Mouse (Mus musculus) stomach, embryonic 16.5 days (tissue): Measurements from ENCODE around the gene Xiap. TPM values are rescaled to one million over a fixed set of nuclear protein-coding genes. Genes with fewer than 3 reads are reported as not detected.
A peak's percentile ranks its signal among the peaks of the same experiment; 100 is the strongest.

Source experiments
- ATAC-seq: fragments of 200-750 bp; cut with Nextera tagmentation; 2 replicates; pipeline ENCODE4 v1.8.0; 2017; ENCODE audit warnings: moderate number of reproducible peaks, moderate TSS enrichment; ENCODE audit not compliant: insufficient read depth, low FRiP score
- H3K27ac ChIP-seq: fragments of 300-500 bp; sonication (generic); 2 replicates; pipeline ENCODE4 v1.5.1; 2014; ENCODE audit warnings: low read length
- H3K27me3 ChIP-seq: fragments of 300-500 bp; sonication (generic); 2 replicates; pipeline ENCODE4 v1.6.1; 2014; ENCODE audit warnings: low read length, control low read depth, mixed read lengths; ENCODE audit not compliant: control insufficient read depth, insufficient read depth
- H3K36me3 ChIP-seq: fragments of 300-500 bp; sonication (generic); 2 replicates; pipeline ENCODE4 v1.6.1; 2014; ENCODE audit warnings: low read length; ENCODE audit not compliant: control insufficient read depth, insufficient read depth
- H3K4me1 ChIP-seq: fragments of 300-500 bp; sonication (generic); 2 replicates; pipeline ENCODE4 v1.6.1; 2014; ENCODE audit warnings: low read length, control low read depth, mixed read lengths; ENCODE audit not compliant: control insufficient read depth, insufficient read depth
- H3K4me2 ChIP-seq: fragments of 300-500 bp; sonication (generic); 2 replicates; pipeline ENCODE4 v1.6.1; 2014; ENCODE audit warnings: low read depth, low read length, mixed read lengths
- H3K4me3 ChIP-seq: fragments of 300-500 bp; sonication (generic); replicated peaks from 2 replicates; pipeline ENCODE4 v1.5.1; 2014; ENCODE audit warnings: mild to moderate bottlenecking, low read length
- H3K9ac ChIP-seq: fragments of 300-500 bp; sonication (generic); 2 replicates; pipeline ENCODE4 v1.6.1; 2014; ENCODE audit warnings: low read length
- H3K9me3 ChIP-seq: fragments of 300-500 bp; sonication (generic); replicated peaks from 2 replicates; pipeline ENCODE4 v1.6.1; 2016; ENCODE audit warnings: low read length, control low read depth; ENCODE audit not compliant: control insufficient read depth
- WGBS: fragments of 180-500 bp; shearing (Covaris S2); extraction: QIAGEN DNeasy Blood & Tissue Kit; methylation state at CpG from one replicate; pipeline ENCODE4 v1.1.7; 2014; 5-methylcytosine and 5-hydroxymethylcytosine counted together
- polyA plus RNA-seq: library from polyadenylated mRNA; unstranded; fragments of >200 nt; fragmentation: Nextera tagmentation; extraction: Ambion mirVana; gene quantifications from 2 replicates; pipeline ENCODE4 v1.2.1, GENCODE M21; 2015

Xiap gene
- polyA plus RNA-seq, 1 experiment from 2014 or later = 12.3 TPM

DNA sequence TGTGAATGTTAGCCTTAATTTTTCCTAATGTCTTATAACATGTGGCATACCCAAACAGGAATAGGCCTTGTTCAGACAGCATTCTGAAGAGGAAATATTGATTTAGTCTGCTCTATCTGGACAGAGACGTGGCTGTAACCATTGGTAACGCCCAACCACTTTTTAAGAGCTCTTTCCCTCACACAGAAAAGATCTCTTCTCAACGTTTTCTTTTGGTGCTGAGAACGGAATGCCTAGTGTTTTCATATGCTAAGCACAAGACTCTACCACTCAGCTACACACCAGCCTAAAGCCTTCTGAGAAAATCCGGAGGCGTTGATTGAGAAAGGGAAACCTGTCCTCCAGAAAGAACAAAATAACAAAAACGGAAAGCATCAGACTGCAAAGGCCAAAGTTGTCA is 25.6 kb upstream of the Xiap start:
- Histone ChIP-seq H3K27me3 (no peaks in the 10 kb centered on the region), H3K4me2 (no peak overlapping the region), H3K9me3 (no peaks in the 10 kb centered on the region), H3K4me3 (no peak overlapping the region), H3K36me3 (no peaks in the 10 kb centered on the region), H3K27ac (no peak overlapping the region), H3K9ac (no peak overlapping the region), H3K4me1 (no peaks in the 10 kb centered on the region)
- ATAC-seq = no peak
- 62% methylated on average over 7 of the region's 7 CpGs for WGBS

DNA sequence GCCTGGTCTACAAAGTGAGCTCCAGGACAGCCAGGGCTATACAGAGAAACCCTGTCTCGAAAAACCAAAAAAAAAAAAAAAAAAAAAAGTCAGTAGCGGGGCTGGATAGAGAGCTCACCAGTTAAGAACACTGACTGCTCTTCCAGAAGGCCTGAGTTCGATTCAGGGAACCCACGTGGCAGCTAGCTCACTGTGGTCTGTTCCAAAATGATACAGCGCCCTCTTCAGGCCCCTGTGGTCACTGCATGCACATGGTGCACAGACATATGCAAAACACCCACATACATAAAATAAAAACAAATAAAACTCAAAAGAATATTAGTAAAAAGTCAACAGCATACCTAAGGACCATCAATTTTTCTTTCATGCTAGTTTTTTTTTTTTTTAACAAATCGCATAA is 20.0 kb upstream of the Xiap start:
- no peak for ATAC-seq
- no peaks in the 10 kb centered on the region for H3K9me3 ChIP-seq
- no peak overlapping the region for H3K4me3 ChIP-seq
- WGBS = 80% methylated on average over 5 of the region's 6 CpGs
- H3K4me1 ChIP-seq = no peaks in the 10 kb centered on the region
- no peak overlapping the region for H3K27ac ChIP-seq
- H3K4me2 ChIP-seq = no peak overlapping the region
- no peaks in the 10 kb centered on the region for H3K36me3 ChIP-seq
- no peak overlapping the region for H3K9ac ChIP-seq
- no peaks in the 10 kb centered on the region for H3K27me3 ChIP-seq

DNA sequence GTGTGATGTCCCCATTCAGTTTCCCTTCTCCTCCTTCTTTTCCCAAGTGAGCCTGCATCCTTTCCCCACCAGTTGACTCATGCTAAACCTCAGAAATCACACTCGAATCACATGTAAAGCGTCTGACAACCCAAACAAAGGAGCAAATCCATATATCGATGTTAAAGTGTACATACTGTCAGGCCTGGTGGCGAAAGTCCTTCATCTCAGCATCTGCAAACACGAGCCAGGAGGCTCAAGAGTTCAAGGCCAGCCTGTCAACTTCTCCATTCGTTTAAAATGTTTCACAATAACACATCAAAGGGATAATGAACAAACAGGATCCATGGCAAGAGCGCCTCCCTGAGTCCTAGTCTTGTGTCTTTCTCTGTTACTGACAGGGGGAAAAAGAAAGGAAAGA is 14.5 kb upstream of the Xiap start:
- Histone ChIP-seq H3K27ac (no peak overlapping the region), H3K9me3 (no peaks in the 10 kb centered on the region), H3K9ac (no peak overlapping the region), H3K4me1 (no peaks in the 10 kb centered on the region), H3K4me3 (no peak overlapping the region), H3K36me3 (no peaks in the 10 kb centered on the region), H3K4me2 (no peak overlapping the region), H3K27me3 (no peaks in the 10 kb centered on the region)
- WGBS = 61% methylated on average over 7 of the region's 7 CpGs
- no peak for ATAC-seq

DNA sequence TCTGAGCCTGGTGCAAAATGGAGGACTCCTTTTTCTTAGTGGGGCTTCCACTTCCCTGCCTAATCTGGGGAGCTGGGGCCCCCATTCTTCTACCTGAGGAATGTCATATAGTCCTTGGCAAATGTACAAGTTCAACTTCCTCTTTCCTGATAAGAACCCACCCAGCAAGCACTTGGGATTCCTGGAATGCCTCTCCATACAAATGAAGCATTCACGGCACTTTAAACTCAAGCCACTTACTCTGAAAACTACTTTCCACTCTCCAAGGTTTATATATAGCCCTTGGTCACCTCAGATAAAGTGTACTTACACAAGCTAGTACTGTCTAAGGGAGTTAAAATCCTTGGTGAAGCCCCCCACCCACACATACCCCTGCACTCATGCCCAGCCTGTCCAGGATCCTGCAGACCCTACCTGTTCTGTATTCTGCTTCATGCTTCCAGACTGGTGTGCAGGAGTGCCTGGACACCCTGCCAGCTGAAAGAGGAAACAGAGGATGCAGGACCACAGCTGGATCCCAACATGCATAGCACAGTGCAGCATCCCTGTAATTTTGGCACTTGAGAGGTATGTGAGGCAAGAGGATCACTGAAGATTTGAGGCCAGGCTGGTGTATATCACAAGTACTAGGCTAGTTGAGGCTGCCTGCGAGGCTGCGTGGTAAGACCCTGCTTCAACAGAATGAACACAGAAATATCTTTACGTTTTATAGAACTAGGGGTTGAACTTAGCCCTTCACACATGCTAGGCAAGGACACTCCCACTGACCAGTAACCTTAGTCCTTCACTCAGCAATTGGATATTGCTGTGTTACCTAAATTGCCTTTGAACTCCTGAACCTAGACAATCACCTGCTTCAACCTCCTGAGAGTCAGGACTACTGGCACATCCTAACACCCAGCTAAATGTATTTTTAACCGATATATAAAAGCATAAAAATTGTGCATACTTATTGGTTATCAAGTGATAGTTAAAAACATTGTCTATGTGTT is 8.5 kb upstream of the Xiap start:
- 70% methylated on average over 5 of the region's 5 CpGs for whole genome bisulfite sequencing
- H3K9ac ChIP-seq = no peak overlapping the region
- H3K27me3 ChIP-seq = no peaks in the 10 kb centered on the region
- no peak; the same call in 1 of the 2 replicates for ATAC-seq
- no peaks in the 10 kb centered on the region for H3K9me3 ChIP-seq
- peak overlapping the region; percentile 55 for H3K27ac ChIP-seq
- H3K36me3 ChIP-seq = no peaks in the 10 kb centered on the region
- no peak overlapping the region for H3K4me2 ChIP-seq
- H3K4me1 ChIP-seq = no peaks in the 10 kb centered on the region
- H3K4me3 ChIP-seq = no peak overlapping the region

DNA sequence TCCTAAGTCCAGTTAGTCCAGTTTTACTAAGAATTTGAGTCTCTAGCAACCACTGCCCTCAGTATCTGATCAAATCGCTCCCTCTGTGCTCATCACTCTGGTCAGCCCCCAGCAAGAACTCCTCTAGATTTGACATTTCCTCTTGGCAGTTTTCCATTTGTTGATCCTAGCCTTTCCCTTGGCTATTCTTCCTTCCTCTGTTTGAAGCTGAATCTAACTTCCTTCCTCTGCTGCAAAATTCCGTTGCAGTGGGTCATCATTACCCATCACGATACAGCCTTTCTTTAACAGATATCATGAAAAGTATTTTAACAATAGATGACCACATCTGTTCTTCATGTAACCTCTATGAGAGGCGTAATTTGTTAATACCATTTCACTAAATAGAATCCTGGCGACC is 2.5 kb upstream of the Xiap start:
- no peaks in the 10 kb centered on the region for H3K9me3 ChIP-seq
- 69% methylated on average over 5 of the region's 5 CpGs for whole genome bisulfite sequencing
- no peak for ATAC-seq
- H3K27me3 ChIP-seq = no peaks in the 10 kb centered on the region
- no peaks in the 10 kb centered on the region for H3K4me1 ChIP-seq
- H3K9ac ChIP-seq = no peak overlapping the region
- no peak overlapping the region for H3K4me3 ChIP-seq
- no peak overlapping the region for H3K27ac ChIP-seq
- no peaks in the 10 kb centered on the region for H3K36me3 ChIP-seq
- H3K4me2 ChIP-seq = no peak overlapping the region

DNA sequence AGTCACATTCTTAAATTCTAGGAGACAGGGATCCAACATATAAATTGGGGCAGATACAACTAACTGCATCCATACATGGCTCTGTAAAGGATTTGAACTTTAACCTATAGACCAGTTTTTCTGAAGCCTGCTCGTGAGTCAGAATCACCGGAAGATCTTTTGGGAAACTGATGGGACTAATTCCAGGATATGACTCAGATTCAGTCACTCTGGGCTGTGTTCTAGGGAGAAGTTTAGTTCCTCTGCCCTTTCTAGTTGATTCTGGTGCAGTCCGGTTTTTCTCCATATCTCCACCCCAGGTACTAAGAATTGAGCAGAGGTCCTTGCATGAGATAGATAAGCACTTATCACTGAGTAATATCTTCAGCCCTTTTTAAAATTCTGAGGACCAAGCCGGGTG is 1.6 kb upstream of the Xiap start:
- WGBS = 68% methylated on average over 4 of the region's 4 CpGs
- no peaks in the 10 kb centered on the region for H3K9me3 ChIP-seq
- no peaks in the 10 kb centered on the region for H3K4me1 ChIP-seq
- no peak overlapping the region for H3K9ac ChIP-seq
- H3K27ac ChIP-seq = no peak overlapping the region
- H3K36me3 ChIP-seq = no peaks in the 10 kb centered on the region
- no peak for ATAC-seq
- H3K27me3 ChIP-seq = no peaks in the 10 kb centered on the region
- H3K4me3 ChIP-seq = no peak overlapping the region
- H3K4me2 ChIP-seq = no peak overlapping the region

DNA sequence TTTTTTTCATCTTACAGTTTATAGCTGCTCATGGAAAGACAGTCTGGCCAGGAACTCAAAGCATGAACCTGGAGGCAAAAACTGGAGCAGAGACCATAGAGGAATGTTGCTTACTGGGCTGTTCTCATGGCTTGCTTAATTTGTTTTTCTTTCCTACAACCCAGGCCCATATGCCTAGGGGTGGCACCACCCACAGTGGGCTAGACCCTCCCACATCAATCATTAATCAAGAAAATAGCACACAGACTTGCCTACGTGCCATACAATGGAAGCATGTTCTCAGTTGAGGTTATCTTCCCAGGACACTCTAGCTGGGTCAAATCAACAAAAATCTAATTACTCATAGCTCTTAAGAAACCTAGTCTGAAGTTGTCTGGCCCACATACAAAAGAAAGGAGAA is 4.1 kb downstream of the Xiap start:
- Histone ChIP-seq H3K4me2 (no peak overlapping the region), H3K27ac (no peak overlapping the region), H3K36me3 (no peaks in the 10 kb centered on the region), H3K27me3 (no peaks in the 10 kb centered on the region), H3K4me1 (no peaks in the 10 kb centered on the region), H3K9ac (no peak overlapping the region), H3K4me3 (no peak overlapping the region), H3K9me3 (no peaks in the 10 kb centered on the region)
- WGBS = 60% methylated on average over 1 of the region's 1 CpGs
- ATAC-seq = no peak

DNA sequence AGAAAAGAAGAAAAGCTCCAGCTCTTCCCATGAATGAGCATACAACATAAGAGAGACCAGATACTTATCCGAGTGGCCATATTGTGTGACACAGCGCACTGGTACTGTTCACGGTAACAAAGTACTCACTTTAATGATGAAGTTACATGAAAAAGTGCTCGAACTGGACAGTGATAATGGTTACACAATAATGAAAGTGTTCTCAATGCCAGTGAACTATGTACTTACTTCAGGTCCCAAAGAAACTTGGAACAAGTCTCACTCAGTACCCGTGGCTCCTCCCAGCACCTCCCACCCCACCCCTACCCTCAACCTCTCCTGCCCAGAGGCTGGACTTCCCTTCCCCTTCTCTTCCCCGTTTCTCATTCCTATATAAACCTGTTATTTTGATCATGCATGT is 5.6 kb downstream of the Xiap start:
- H3K27ac ChIP-seq = no peak overlapping the region
- no peak overlapping the region for H3K4me3 ChIP-seq
- H3K4me1 ChIP-seq = no peaks in the 10 kb centered on the region
- no peaks in the 10 kb centered on the region for H3K9me3 ChIP-seq
- H3K36me3 ChIP-seq = no peaks in the 10 kb centered on the region
- H3K4me2 ChIP-seq = no peak overlapping the region
- no peak overlapping the region for H3K9ac ChIP-seq
- no peaks in the 10 kb centered on the region for H3K27me3 ChIP-seq
- no peak for ATAC-seq
- WGBS = 77% methylated on average over 6 of the region's 6 CpGs

DNA sequence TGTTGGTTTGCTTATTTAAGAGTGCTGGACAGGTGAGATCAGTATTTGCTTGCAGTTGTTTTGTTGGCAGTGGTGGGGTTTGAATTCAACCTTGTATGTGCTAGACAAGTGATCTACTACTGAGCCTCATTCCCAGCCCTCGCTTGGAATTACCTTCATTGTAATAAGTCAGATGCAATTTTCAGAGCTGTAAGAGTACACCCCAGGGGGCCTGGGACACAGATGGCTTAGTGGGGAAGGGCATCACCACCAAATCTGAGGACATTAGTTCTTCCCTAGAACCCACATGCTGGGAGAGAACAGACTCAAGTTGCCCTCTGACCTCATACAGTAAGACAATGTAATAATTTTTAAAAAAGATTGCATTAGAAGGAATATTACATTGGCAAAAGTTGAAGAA is 7.3 kb downstream of the Xiap start:
- Histone ChIP-seq H3K4me2 (no peak overlapping the region), H3K4me1 (0 out of 2 replicates have a peak, but pooled peaks cover 3% of the 10 kb centered on the region), H3K27ac (no peak overlapping the region), H3K9me3 (no peaks in the 10 kb centered on the region), H3K36me3 (no peaks in the 10 kb centered on the region), H3K27me3 (no peaks in the 10 kb centered on the region), H3K4me3 (no peak overlapping the region), H3K9ac (no peak overlapping the region)
- ATAC-seq = no peak
- 68% methylated on average over 1 of the region's 1 CpGs for WGBS
